Mouse (Mus musculus) right cerebral cortex, adult 18-20 months (tissue): Measurements from ENCODE around the gene B3gnt9.
A peak's percentile ranks its signal among the peaks of the same experiment; 100 is the strongest.
"Not testable (repeated sequence)": the region's sequence is repeated elsewhere in the genome, so short reads cannot be mapped to it uniquely, and the experiment has no call there.

ENCODE experiments used
- DNase-seq: peaks from one replicate; pipeline ENCODE4 v3.0.0; 2022; ENCODE audit warnings: mixed read lengths

The B3gnt9 gene

GRCm38 (mm10) chr8:105258911-105259720, 4.2 kb upstream of the B3gnt9 start:
- no peak for DNase-seq

GRCm38 (mm10) chr8:105257318-105258114, 2.6 kb upstream of the B3gnt9 start:
- no peak for DNase-seq

GRCm38 (mm10) chr8:105254152-105254965, 594 bp downstream of the B3gnt9 start:
- peak; percentile 90 for DNase-seq

GRCm38 (mm10) chr8:105253766-105254151, 1.2 kb downstream of the B3gnt9 start:
- no peak for DNase-seq

- no peak for DNase-seq
Observed at GRCm38 (mm10) chr8:105252680-105253537, 2.0 kb downstream of the B3gnt9 start.

- no peak for DNase-seq
Observed at GRCm38 (mm10) chr8:105251954-105252353, 3.0 kb downstream of the B3gnt9 start.

- DNase-seq: no peak
Observed at GRCm38 (mm10) chr8:105241016-105241415, 13.9 kb downstream of the B3gnt9 start.

- DNase-seq: no peak
Observed at GRCm38 (mm10) chr8:105237442-105238142, 17.4 kb downstream of the B3gnt9 start.

- no peak for DNase-seq
Observed at GRCm38 (mm10) chr8:105235206-105235605, 19.7 kb downstream of the B3gnt9 start.

GRCm38 (mm10) chr8:105233126-105233935, 21.6 kb downstream of the B3gnt9 start:
- no peak for DNase-seq

GRCm38 (mm10) chr8:105232321-105232693, 22.6 kb downstream of the B3gnt9 start:
- DNase-seq: not testable (repeated sequence)

- DNase-seq: no peak
Observed at GRCm38 (mm10) chr8:105231503-105232320, 23.2 kb downstream of the B3gnt9 start.

GRCm38 (mm10) chr8:105225917-105226316, 29.0 kb downstream of the B3gnt9 start:
- DNase-seq: no peak

GRCm38 (mm10) chr8:105225272-105225593, 29.7 kb downstream of the B3gnt9 start:
- DNase-seq: no peak

- DNase-seq: peak; percentile 95
Observed at GRCm38 (mm10) chr8:105224413-105225271, 30.3 kb downstream of the B3gnt9 start, which contains the start of gene D230025D16Rik. Gene D230025D16Rik (plus strand): TSS chr8:105225145.

GRCm38 (mm10) chr8:105223850-105224249, 31.1 kb downstream of the B3gnt9 start:
- DNase-seq: no peak

- DNase-seq: no peak
Observed at GRCm38 (mm10) chr8:105217926-105218522, 36.9 kb downstream of the B3gnt9 start.

GRCm38 (mm10) chr8:105214104-105214503, 40.8 kb downstream of the B3gnt9 start:
- DNase-seq: no peak
